Mouse (Mus musculus): ENCODE results near the gene Wipi1. TPM values are rescaled to one million over a fixed set of nuclear protein-coding genes. Genes with fewer than 3 reads are reported as not detected.

The Wipi1 gene
- polyA plus RNA-seq, 1 experiment: 26.9 TPM

- no peaks in the 10 kb centered on the region for H3K9me3 ChIP-seq (replicated peaks; ENCODE audit: control insufficient read depth, insufficient read depth, low read length, poor library complexity, severe bottlenecking)
- no peak overlapping the region for H3K27ac ChIP-seq (ENCODE audit: insufficient read depth, low read length)
- no peaks in the 10 kb centered on the region for H3K27me3 ChIP-seq (ENCODE audit: control insufficient read depth, insufficient read depth, low read length, poor library complexity, severe bottlenecking)
- TF ChIP-seq EP300 (IDR thresholded peaks at IDR 0.05; ENCODE audit: insufficient read depth, low read depth, low read length) (no peak), CTCF (IDR thresholded peaks at IDR 0.05; ENCODE audit: low read depth, low read length) (peak; percentile 48), POLR2A (IDR thresholded peaks at IDR 0.05; ENCODE audit: insufficient read depth, low read length) (no peak)
- no peak overlapping the region for H3K9ac ChIP-seq (ENCODE audit: low read depth, poor library complexity, severe bottlenecking)
- no peaks in the 10 kb centered on the region for H3K4me1 ChIP-seq (ENCODE audit: control insufficient read depth, insufficient read depth, low read length)
- no peaks in the 10 kb centered on the region for H3K36me3 ChIP-seq (ENCODE audit: control insufficient read depth, insufficient read depth, low read length, poor library complexity, severe bottlenecking)
- no peak overlapping the region for H3K4me3 ChIP-seq (ENCODE audit: low read depth, low read length)
Measured at GRCm38 (mm10) chr11:109560793-109561257, 50.9 kb downstream of the Wipi1 start.

GRCm38 (mm10) chr11:109559241-109559640 is 52.5 kb downstream of the Wipi1 start:
- no peaks in the 10 kb centered on the region for H3K36me3 ChIP-seq (ENCODE audit: control insufficient read depth, insufficient read depth, low read length, poor library complexity, severe bottlenecking)
- H3K27ac ChIP-seq (ENCODE audit: insufficient read depth, low read length): no peak overlapping the region
- H3K27me3 ChIP-seq (ENCODE audit: control insufficient read depth, insufficient read depth, low read length, poor library complexity, severe bottlenecking): no peaks in the 10 kb centered on the region
- H3K9ac ChIP-seq (ENCODE audit: low read depth, poor library complexity, severe bottlenecking): no peak overlapping the region
- H3K4me3 ChIP-seq (ENCODE audit: low read depth, low read length): no peak overlapping the region
- no peaks in the 10 kb centered on the region for H3K4me1 ChIP-seq (ENCODE audit: control insufficient read depth, insufficient read depth, low read length)
- no peak for TF ChIP-seq CTCF (IDR thresholded peaks at IDR 0.05; ENCODE audit: low read depth, low read length)
- TF ChIP-seq POLR2A (IDR thresholded peaks at IDR 0.05; ENCODE audit: insufficient read depth, low read length): no peak
- no peaks in the 10 kb centered on the region for H3K9me3 ChIP-seq (replicated peaks; ENCODE audit: control insufficient read depth, insufficient read depth, low read length, poor library complexity, severe bottlenecking)

GRCm38 (mm10) chr11:109557419-109557818 is 54.3 kb downstream of the Wipi1 start:
- H3K36me3 ChIP-seq (ENCODE audit: control insufficient read depth, insufficient read depth, low read length, poor library complexity, severe bottlenecking): no peaks in the 10 kb centered on the region
- no peak overlapping the region for H3K9ac ChIP-seq (ENCODE audit: low read depth, poor library complexity, severe bottlenecking)
- peaks cover 1% of the 10 kb centered on the region for H3K4me1 ChIP-seq (ENCODE audit: control insufficient read depth, insufficient read depth, low read length)
- no peaks in the 10 kb centered on the region for H3K27me3 ChIP-seq (ENCODE audit: control insufficient read depth, insufficient read depth, low read length, poor library complexity, severe bottlenecking)
- no peaks in the 10 kb centered on the region for H3K9me3 ChIP-seq (replicated peaks; ENCODE audit: control insufficient read depth, insufficient read depth, low read length, poor library complexity, severe bottlenecking)
- H3K4me3 ChIP-seq (ENCODE audit: low read depth, low read length): no peak overlapping the region
- TF ChIP-seq EP300 (IDR thresholded peaks at IDR 0.05; ENCODE audit: insufficient read depth, low read depth, low read length): no peak
- no peak overlapping the region for H3K27ac ChIP-seq (ENCODE audit: insufficient read depth, low read length)

GRCm38 (mm10) chr11:109556130-109556529 is 55.6 kb downstream of the Wipi1 start:
- Histone ChIP-seq H3K27ac (ENCODE audit: insufficient read depth, low read length) (no peak overlapping the region), H3K9ac (ENCODE audit: low read depth, poor library complexity, severe bottlenecking) (no peak overlapping the region), H3K27me3 (ENCODE audit: control insufficient read depth, insufficient read depth, low read length, poor library complexity, severe bottlenecking) (no peaks in the 10 kb centered on the region), H3K4me3 (ENCODE audit: low read depth, low read length) (no peak overlapping the region), H3K9me3 (replicated peaks; ENCODE audit: control insufficient read depth, insufficient read depth, low read length, poor library complexity, severe bottlenecking) (no peaks in the 10 kb centered on the region), H3K36me3 (ENCODE audit: control insufficient read depth, insufficient read depth, low read length, poor library complexity, severe bottlenecking) (no peaks in the 10 kb centered on the region), H3K4me1 (ENCODE audit: control insufficient read depth, insufficient read depth, low read length) (peaks cover 1% of the 10 kb centered on the region)
- TF ChIP-seq EP300 (IDR thresholded peaks at IDR 0.05; ENCODE audit: insufficient read depth, low read depth, low read length) (no peak), POLR2A (IDR thresholded peaks at IDR 0.05; ENCODE audit: insufficient read depth, low read length) (no peak), CTCF (IDR thresholded peaks at IDR 0.05; ENCODE audit: low read depth, low read length) (no peak)

- Histone ChIP-seq H3K36me3 (ENCODE audit: control insufficient read depth, insufficient read depth, low read length, poor library complexity, severe bottlenecking) (no peaks in the 10 kb centered on the region), H3K9ac (ENCODE audit: low read depth, poor library complexity, severe bottlenecking) (no peak overlapping the region), H3K4me3 (ENCODE audit: low read depth, low read length) (no peak overlapping the region), H3K27ac (ENCODE audit: insufficient read depth, low read length) (no peak overlapping the region), H3K27me3 (ENCODE audit: control insufficient read depth, insufficient read depth, low read length, poor library complexity, severe bottlenecking) (no peaks in the 10 kb centered on the region), H3K9me3 (replicated peaks; ENCODE audit: control insufficient read depth, insufficient read depth, low read length, poor library complexity, severe bottlenecking) (no peaks in the 10 kb centered on the region), H3K4me1 (ENCODE audit: control insufficient read depth, insufficient read depth, low read length) (peaks cover 1% of the 10 kb centered on the region)
- no peak for TF ChIP-seq CTCF (IDR thresholded peaks at IDR 0.05; ENCODE audit: low read depth, low read length)
- no peak for TF ChIP-seq EP300 (IDR thresholded peaks at IDR 0.05; ENCODE audit: insufficient read depth, low read depth, low read length)
- no peak for TF ChIP-seq POLR2A (IDR thresholded peaks at IDR 0.05; ENCODE audit: insufficient read depth, low read length)
Measured at GRCm38 (mm10) chr11:109554443-109554842, 57.3 kb downstream of the Wipi1 start.

GRCm38 (mm10) chr11:109553921-109554320 is 57.8 kb downstream of the Wipi1 start:
- no peak overlapping the region for H3K27ac ChIP-seq (ENCODE audit: insufficient read depth, low read length)
- H3K27me3 ChIP-seq (ENCODE audit: control insufficient read depth, insufficient read depth, low read length, poor library complexity, severe bottlenecking): no peaks in the 10 kb centered on the region
- no peaks in the 10 kb centered on the region for H3K9me3 ChIP-seq (replicated peaks; ENCODE audit: control insufficient read depth, insufficient read depth, low read length, poor library complexity, severe bottlenecking)
- H3K4me3 ChIP-seq (ENCODE audit: low read depth, low read length): no peak overlapping the region
- no peaks in the 10 kb centered on the region for H3K36me3 ChIP-seq (ENCODE audit: control insufficient read depth, insufficient read depth, low read length, poor library complexity, severe bottlenecking)
- peaks cover 1% of the 10 kb centered on the region for H3K4me1 ChIP-seq (ENCODE audit: control insufficient read depth, insufficient read depth, low read length)
- no peak overlapping the region for H3K9ac ChIP-seq (ENCODE audit: low read depth, poor library complexity, severe bottlenecking)
- TF ChIP-seq POLR2A (IDR thresholded peaks at IDR 0.05; ENCODE audit: insufficient read depth, low read length) (no peak), CTCF (IDR thresholded peaks at IDR 0.05; ENCODE audit: low read depth, low read length) (no peak), EP300 (IDR thresholded peaks at IDR 0.05; ENCODE audit: insufficient read depth, low read depth, low read length) (no peak)
